Mouse (Mus musculus) retina, embryonic 14.5 days (tissue): ENCODE data around the gene Wdr45b.
"Not testable (repeated sequence)": the region's sequence is repeated elsewhere in the genome, so short reads cannot be mapped to it uniquely, and the experiment has no call there.

Experiments used
- DNase-seq: peaks from one replicate; pipeline ENCODE4 v3.0.0-alpha.2; 2015; ENCODE audit warnings: low spot score

Gene Wdr45b

GRCm38 (mm10) chr11:121328206-121328605 lies 26.0 kb downstream of the Wdr45b start:
- no peak for DNase-seq

- no peak for DNase-seq
Observed at GRCm38 (mm10) chr11:121326681-121327080, 27.6 kb downstream of the Wdr45b start.

- no peak for DNase-seq
Observed at GRCm38 (mm10) chr11:121326034-121326433, 28.2 kb downstream of the Wdr45b start.

- DNase-seq: not testable (repeated sequence)
Observed at GRCm38 (mm10) chr11:121307712-121308111, 46.5 kb downstream of the Wdr45b start.

- DNase-seq: no peak
Observed at GRCm38 (mm10) chr11:121306608-121307007, 47.6 kb downstream of the Wdr45b start.

GRCm38 (mm10) chr11:121305371-121305770 lies 48.9 kb downstream of the Wdr45b start:
- no peak for DNase-seq

- DNase-seq: no peak
Observed at GRCm38 (mm10) chr11:121300265-121300664, 54.0 kb downstream of the Wdr45b start.

- no peak for DNase-seq
Observed at GRCm38 (mm10) chr11:121298493-121298892, 55.8 kb downstream of the Wdr45b start.

- DNase-seq: no peak
Observed at GRCm38 (mm10) chr11:121294771-121295170, 59.5 kb downstream of the Wdr45b start.

- DNase-seq: no peak
Observed at GRCm38 (mm10) chr11:121289859-121290258, 64.4 kb downstream of the Wdr45b start.

- no peak for DNase-seq
Observed at GRCm38 (mm10) chr11:121282911-121283310, 71.3 kb downstream of the Wdr45b start.

- no peak for DNase-seq
Observed at GRCm38 (mm10) chr11:121278011-121278410, 76.2 kb downstream of the Wdr45b start.

- DNase-seq: no peak
Observed at GRCm38 (mm10) chr11:121277516-121277915, 76.7 kb downstream of the Wdr45b start.
